Mouse (Mus musculus) hindbrain, postnatal 0 days (tissue): Measurements from ENCODE around the gene Gm11627. TPM values are rescaled to one million over a fixed set of nuclear protein-coding genes. Genes with fewer than 3 reads are reported as not detected.
A peak's percentile ranks its signal among the peaks of the same experiment; 100 is the strongest.
"Not testable (repeated sequence)": the region's sequence is repeated elsewhere in the genome, so short reads cannot be mapped to it uniquely, and the experiment has no call there.

ENCODE experiments used
- ATAC-seq: fragments of 200-750 bp; cut with Nextera tagmentation; 2 replicates; pipeline ENCODE4 v1.8.0; 2017; ENCODE audit warnings: mild to moderate bottlenecking, moderate TSS enrichment, moderate library complexity
- DNase-seq: peaks from one replicate; pipeline ENCODE4 v3.0.0-alpha.2; 2015; ENCODE audit warnings: low spot score
- H3K27ac ChIP-seq: fragments of 300-500 bp; sonication (generic); 2 replicates; pipeline ENCODE4 v1.5.1; 2014; ENCODE audit warnings: mild to moderate bottlenecking
- H3K27me3 ChIP-seq: fragments of 300-500 bp; sonication (generic); 2 replicates; pipeline ENCODE4 v1.6.1; 2014; ENCODE audit warnings: low read length, mixed read lengths; ENCODE audit not compliant: insufficient read depth
- H3K36me3 ChIP-seq: fragments of 300-500 bp; sonication (generic); 2 replicates; pipeline ENCODE4 v1.6.1; 2014; ENCODE audit warnings: low read length, mixed read lengths; ENCODE audit not compliant: insufficient read depth
- H3K4me1 ChIP-seq: fragments of 300-500 bp; sonication (generic); 2 replicates; pipeline ENCODE4 v1.6.1; 2014; ENCODE audit warnings: antibody characterized with exemption, low read length, mixed read lengths; ENCODE audit not compliant: insufficient read depth
- H3K4me2 ChIP-seq: fragments of 300-500 bp; sonication (generic); 2 replicates; pipeline ENCODE4 v1.6.1; 2014; ENCODE audit warnings: low read depth, mild to moderate bottlenecking, low read length, moderate library complexity, mixed read lengths
- H3K4me3 ChIP-seq: fragments of 300-500 bp; sonication (generic); 2 replicates; pipeline ENCODE4 v1.5.1; 2014; ENCODE audit warnings: low read length
- H3K9ac ChIP-seq: fragments of 300-500 bp; sonication (generic); replicated peaks from 2 replicates; pipeline ENCODE4 v1.6.1; 2014; ENCODE audit warnings: mild to moderate bottlenecking, low read length, moderate library complexity, mixed read lengths
- H3K9me3 ChIP-seq: fragments of 300-500 bp; sonication (generic); 2 replicates; pipeline ENCODE4 v1.6.1; 2016; ENCODE audit warnings: low read length, mixed read lengths
- CTCF ChIP-seq: IDR thresholded peaks from 2 replicates; pipeline ENCODE4 v1.5.1; 2016; ENCODE audit warnings: antibody characterized with exemption, control low read depth, low read depth
- WGBS: fragments of 180-500 bp; shearing (Covaris S2); extraction: QIAGEN DNeasy Blood & Tissue Kit; methylation state at CpG from one replicate; pipeline ENCODE4 v1.1.7; 2014; 5-methylcytosine and 5-hydroxymethylcytosine counted together
- polyA plus RNA-seq: library from polyadenylated mRNA; unstranded; fragments of >200 nt; fragmentation: Nextera tagmentation; extraction: Ambion mirVana; gene quantifications from 2 replicates; pipeline ENCODE4 v1.2.1, GENCODE M21; 2015
- total RNA-seq: library from RNA; depleted of rRNA; stranded (reverse); fragments of >200 nt; gene quantifications from 2 replicates; pipeline ENCODE4 v1.2.3, GENCODE M21; 2014

The Gm11627 gene
- total and polyA plus RNA-seq, 2 experiments from 2014 or later = 5.2 TPM; not detected in 1

- Histone ChIP-seq H3K9me3 (no peaks in the 10 kb centered on the region), H3K36me3 (no peaks in the 10 kb centered on the region), H3K4me3 (peak within 1 kb of the TSS; percentile 77), H3K4me2 (peak within 1 kb of the TSS; percentile 73), H3K27me3 (no peaks in the 10 kb centered on the region), H3K27ac (peak within 1 kb of the TSS; percentile 98), H3K4me1 (peaks cover 11% of the 10 kb centered on the region), H3K9ac (peak within 1 kb of the TSS; percentile 87)
- DNase-seq (peak; percentile 99), ATAC-seq (peak; percentile 98)
- 0 out of 2 replicates have a peak, but pooled peaks have one; percentile 1 for TF ChIP-seq CTCF
- 1% methylated on average over 47 of the region's 55 CpGs for WGBS
Observed at GRCm38 (mm10) chr11:102556031-102556715, 23.1 kb downstream of the Gm11627 start, which contains the start of gene Gpatch8. Gpatch8 (minus strand) TSS chr11:102556392.

GRCm38 (mm10) chr11:102555400-102556030 is 23.7 kb downstream of the Gm11627 start:
- no peak for TF ChIP-seq CTCF
- Histone ChIP-seq H3K36me3 (no peaks in the 10 kb centered on the region), H3K4me1 (peaks cover 11% of the 10 kb centered on the region), H3K27ac (peak overlapping the region; percentile 98), H3K4me2 (peak overlapping the region; percentile 73), H3K9ac (peak overlapping the region; percentile 87), H3K9me3 (no peaks in the 10 kb centered on the region), H3K4me3 (peak overlapping the region; percentile 77), H3K27me3 (no peaks in the 10 kb centered on the region)
- WGBS = under 1% methylated on average over 39 of the region's 39 CpGs
- peak; percentile 35 for ATAC-seq
- DNase-seq = peak; percentile 52

- peak; percentile 19; the same call in 1 of the 2 replicates for TF ChIP-seq CTCF
- ATAC-seq (no peak), DNase-seq (no peak)
- no peaks in the 10 kb centered on the region for H3K27me3 ChIP-seq
- H3K9me3 ChIP-seq = no peaks in the 10 kb centered on the region
- H3K4me2 ChIP-seq = no peak overlapping the region
- no peaks in the 10 kb centered on the region for H3K36me3 ChIP-seq
- no peak overlapping the region for H3K27ac ChIP-seq
- no peak overlapping the region for H3K9ac ChIP-seq
- peaks cover 11% of the 10 kb centered on the region for H3K4me1 ChIP-seq
- 90% methylated on average over 3 of the region's 3 CpGs for WGBS
- H3K4me3 ChIP-seq = no peak overlapping the region
Observed at GRCm38 (mm10) chr11:102552051-102552450, 27.2 kb downstream of the Gm11627 start.

DNA sequence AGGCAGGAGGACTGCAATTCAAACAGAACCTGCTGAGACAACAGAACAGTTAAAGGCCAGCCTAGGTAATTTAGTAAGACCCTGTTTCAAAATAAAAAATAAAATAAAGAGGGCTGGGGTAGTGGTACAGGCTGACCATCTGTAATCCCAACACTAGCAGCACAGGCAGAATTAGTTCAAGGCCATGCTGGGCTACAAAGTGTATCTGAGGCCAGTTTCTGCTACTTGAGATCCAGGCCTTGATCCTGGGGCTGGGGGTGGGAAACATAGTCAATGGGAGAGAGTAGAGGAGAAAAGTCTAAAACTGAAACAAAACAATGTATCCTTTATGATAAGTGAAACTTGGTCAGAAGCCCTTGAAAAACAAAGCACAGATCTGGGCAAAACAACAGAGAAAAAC is 28.1 kb downstream of the Gm11627 start:
- no peak overlapping the region for H3K27ac ChIP-seq
- no peaks in the 10 kb centered on the region for H3K27me3 ChIP-seq
- ATAC-seq = no peak
- no peaks in the 10 kb centered on the region for H3K9me3 ChIP-seq
- no peaks in the 10 kb centered on the region for H3K36me3 ChIP-seq
- no peak for DNase-seq
- no peak overlapping the region for H3K9ac ChIP-seq
- H3K4me2 ChIP-seq = no peak overlapping the region
- peaks cover 11% of the 10 kb centered on the region for H3K4me1 ChIP-seq
- TF ChIP-seq CTCF = no peak
- H3K4me3 ChIP-seq = no peak overlapping the region

DNA sequence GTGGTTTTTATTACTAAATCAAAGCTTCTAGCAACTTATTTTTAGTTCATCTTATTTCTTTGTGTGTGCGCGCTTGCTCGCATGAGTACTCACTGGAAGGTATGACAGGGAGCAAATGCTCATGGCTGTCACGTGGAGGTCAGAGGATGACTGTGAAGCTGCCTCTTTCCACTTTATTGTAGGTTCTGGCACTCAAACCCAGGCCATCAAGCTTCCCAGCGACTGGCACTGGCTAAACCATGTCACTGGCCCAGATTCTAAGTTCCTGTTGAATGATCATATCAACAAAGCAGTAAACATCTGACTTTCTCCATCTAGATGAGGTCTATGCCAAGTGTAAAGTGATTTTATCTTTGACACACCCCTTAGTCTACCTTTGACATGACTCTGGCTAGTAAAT is 37.8 kb downstream of the Gm11627 start:
- Histone ChIP-seq H3K4me3 (no peak overlapping the region), H3K4me1 (no peaks in the 10 kb centered on the region), H3K36me3 (no peaks in the 10 kb centered on the region), H3K27me3 (no peaks in the 10 kb centered on the region), H3K27ac (no peak overlapping the region), H3K9ac (no peak overlapping the region), H3K4me2 (no peak overlapping the region), H3K9me3 (no peaks in the 10 kb centered on the region)
- ATAC-seq (no peak), DNase-seq (no peak)
- 96% methylated on average over 5 of the region's 5 CpGs for WGBS
- TF ChIP-seq CTCF = no peak

DNA sequence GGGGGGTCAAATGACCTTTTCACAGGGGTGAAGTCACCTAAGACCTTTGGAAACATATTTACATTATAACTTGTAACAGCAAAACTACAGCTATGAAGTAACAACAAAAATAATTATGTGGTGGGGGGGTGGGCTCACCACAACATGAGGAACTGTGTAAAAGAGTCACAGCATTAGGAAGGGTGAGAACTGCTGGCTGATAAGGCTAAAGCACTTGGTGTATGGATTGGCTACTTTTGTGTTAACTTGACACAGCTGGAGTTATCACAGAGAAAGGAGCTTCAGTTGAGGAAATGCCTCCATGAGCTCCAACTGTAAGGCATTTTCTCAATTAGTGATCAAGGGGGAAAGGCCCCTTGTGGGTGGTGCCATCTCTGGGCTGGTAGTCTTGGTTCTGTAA is 39.0 kb downstream of the Gm11627 start:
- not testable (repeated sequence) for H3K4me3 ChIP-seq, H3K27me3 ChIP-seq, H3K36me3 ChIP-seq, H3K4me2 ChIP-seq, H3K27ac ChIP-seq, H3K9ac ChIP-seq, ATAC-seq, DNase-seq, H3K4me1 ChIP-seq, H3K9me3 ChIP-seq

GRCm38 (mm10) chr11:102539690-102540089 is 39.6 kb downstream of the Gm11627 start:
- no peaks in the 10 kb centered on the region for H3K27me3 ChIP-seq
- ATAC-seq (no peak), DNase-seq (no peak)
- H3K4me2 ChIP-seq = no peak overlapping the region
- H3K4me3 ChIP-seq = no peak overlapping the region
- H3K27ac ChIP-seq = no peak overlapping the region
- H3K9ac ChIP-seq = no peak overlapping the region
- no peaks in the 10 kb centered on the region for H3K4me1 ChIP-seq
- no peaks in the 10 kb centered on the region for H3K36me3 ChIP-seq
- no peak for TF ChIP-seq CTCF
- no peaks in the 10 kb centered on the region for H3K9me3 ChIP-seq
- WGBS = 71% methylated on average over 1 of the region's 1 CpGs
